Mouse (Mus musculus) CH12.LX (cell line): Measurements from ENCODE around the gene Lpo.

Experiments
- CTCF ChIP-seq, 2 experiments: IDR thresholded peaks in 1 of 2; conservative IDR thresholded peaks in 1 of 2; 2 replicates each; pipeline ENCODE4 v1.5.1; 2011 to 2012; ENCODE audit warnings: low read depth in 2 of 2, low read length in 2 of 2, improper control_type of control experiment in 1 of 2, inconsistent platforms in 1 of 2, mild to moderate bottlenecking in 1 of 2, moderate library complexity in 1 of 2
- KAT2A ChIP-seq: IDR thresholded peaks from 2 replicates; pipeline ENCODE4 v1.6.1; 2012; ENCODE audit warnings: low read length, improper control_type of control experiment, inconsistent platforms; ENCODE audit not compliant: insufficient replicate concordance
- POLR2A ChIP-seq: IDR thresholded peaks from 2 replicates; pipeline ENCODE4 v1.6.1; 2011; ENCODE audit warnings: low read depth, mild to moderate bottlenecking, improper control_type of control experiment, low read length

- TF ChIP-seq CTCF (conservative IDR thresholded peaks at IDR 0.05 in 1 of 2, IDR thresholded peaks at IDR 0.05 in 1 of 2; ENCODE audit: low read depth in 2 of 2, low read length in 2 of 2): no peak
- no peak; the same call in 1 of the 2 replicates for TF ChIP-seq POLR2A
- TF ChIP-seq KAT2A: no peak
Observed at GRCm38 (mm10) chr11:87853597-87853954, 25.5 kb upstream of the Lpo start.
